Mouse (Mus musculus) ovary, adult 10 weeks (tissue): Measurements from ENCODE around the gene Abhd13. TPM values are rescaled to one million over a fixed set of nuclear protein-coding genes. Genes with fewer than 3 reads are reported as not detected.

Source experiments
- polyA plus RNA-seq: library from polyadenylated mRNA; stranded (reverse); fragments of 350-450 nt; fragmentation: Illumina TruSeq; extraction: RNeasy Lipid Tissue Mini Kit (QIAGEN cat#74804); gene quantifications from one replicate; pipeline ENCODE4 v1.2.3, GENCODE M21; 2014

Gene Abhd13
- 53.7 TPM for polyA plus RNA-seq

GRCm38 (mm10) chr8:9977573-9978314, at the start of gene Abhd13, which contains the start of gene Lig4:
Gene Abhd13 (plus strand): TSS chr8:9977707.
Gene Lig4 (minus strand): TSS chr8:9977686.

GRCm38 (mm10) chr8:10006156-10006985, 28.9 kb downstream of the Abhd13 start, which contains the start of gene Tnfsf13b:
Gene Tnfsf13b (plus strand): TSS chr8:10006467.

Other genes starting within 250 kb of the Abhd13 start
- gene Fam155a, start 206.5 kb upstream of the Abhd13 start, polyA plus RNA-seq: 0.86 TPM
- gene Gm10217, start 113.5 kb upstream of the Abhd13 start, polyA plus RNA-seq: not detected
- 15.1 TPM for gene Lig4, start within 50 bp of the Abhd13 start, polyA plus RNA-seq
- gene Tnfsf13b, start 28.8 kb downstream of the Abhd13 start, polyA plus RNA-seq: 2.5 TPM
- gene Myo16, start 176.2 kb downstream of the Abhd13 start, polyA plus RNA-seq: 0.34 TPM